Mouse (Mus musculus): ENCODE results near the gene Itfg2.

The Itfg2 gene

GRCm38 (mm10) chr6:128433566-128433965, 8.8 kb upstream of the Itfg2 start:
- DNase-seq, result no peak

- DNase-seq, result no peak
Observed at GRCm38 (mm10) chr6:128432356-128432915, 7.7 kb upstream of the Itfg2 start.

GRCm38 (mm10) chr6:128429826-128430225, 5.1 kb upstream of the Itfg2 start:
- DNase-seq, result no peak

GRCm38 (mm10) chr6:128429300-128429699, 4.6 kb upstream of the Itfg2 start:
- no peak for DNase-seq

GRCm38 (mm10) chr6:128427571-128427970, 2.8 kb upstream of the Itfg2 start:
- no peak for DNase-seq

- DNase-seq, result no peak
Observed at GRCm38 (mm10) chr6:128425046-128425445, 315 bp upstream of the Itfg2 start.

- no peak for DNase-seq
Observed at GRCm38 (mm10) chr6:128423496-128424268, 1.0 kb downstream of the Itfg2 start.

- DNase-seq, result no peak
Observed at GRCm38 (mm10) chr6:128421480-128421879, 3.3 kb downstream of the Itfg2 start.

GRCm38 (mm10) chr6:128421036-128421435, 3.7 kb downstream of the Itfg2 start:
- no peak for DNase-seq

- no peak for DNase-seq
Observed at GRCm38 (mm10) chr6:128418076-128418475, 6.7 kb downstream of the Itfg2 start.

- DNase-seq, result no peak
Observed at GRCm38 (mm10) chr6:128416169-128416568, 8.6 kb downstream of the Itfg2 start.

GRCm38 (mm10) chr6:128411115-128411514, 13.6 kb downstream of the Itfg2 start:
- peak; percentile 88 for DNase-seq

- no peak for DNase-seq
Observed at GRCm38 (mm10) chr6:128410305-128410704, 14.4 kb downstream of the Itfg2 start.

- no peak for DNase-seq
Observed at GRCm38 (mm10) chr6:128408544-128409125, 16.1 kb downstream of the Itfg2 start.

GRCm38 (mm10) chr6:128404708-128405107, 20.0 kb downstream of the Itfg2 start:
- DNase-seq, result peak in 1 of 2 experiments; percentile 36

GRCm38 (mm10) chr6:128399421-128400185, 25.1 kb downstream of the Itfg2 start:
- DNase-seq, result peak; percentile 70 to 76

GRCm38 (mm10) chr6:128398996-128399395, 25.7 kb downstream of the Itfg2 start, which contains the start of gene Nrip2:
Gene Nrip2, plus strand, starts transcription at chr6:128399296.
- no peak for DNase-seq

- peak; percentile 67 to 78 for DNase-seq
Observed at GRCm38 (mm10) chr6:128397574-128398261, 27.0 kb downstream of the Itfg2 start.

- no peak for DNase-seq
Observed at GRCm38 (mm10) chr6:128390683-128391082, 34.0 kb downstream of the Itfg2 start.

GRCm38 (mm10) chr6:128389185-128389584, 35.5 kb downstream of the Itfg2 start:
- DNase-seq, result no peak

GRCm38 (mm10) chr6:128385026-128385425, 39.7 kb downstream of the Itfg2 start:
- no peak for DNase-seq

GRCm38 (mm10) chr6:128383752-128384151, 41.0 kb downstream of the Itfg2 start:
- no peak for DNase-seq

- DNase-seq, result no peak
Observed at GRCm38 (mm10) chr6:128381254-128381653, 43.5 kb downstream of the Itfg2 start.
